Mouse (Mus musculus) megakaryocyte, adult 5-6 weeks (primary cell): ENCODE results near the gene Iqcn. TPM values are rescaled to one million over a fixed set of nuclear protein-coding genes. Genes with fewer than 3 reads are reported as not detected.

Source experiments
- ATAC-seq: 2 replicates; pipeline ENCODE4 v1.8.0; 2016; ENCODE audit warnings: mild to moderate bottlenecking, inconsistent platforms; ENCODE audit not compliant: poor library complexity, severe bottlenecking
- total RNA-seq, 2 experiments: library from RNA; stranded (forward) in 1 of 2; stranded (reverse) in 1 of 2; fragments of 153-499, 151-499 nt in 1 of 2; fragments of 221-1000, 200-1000 nt in 1 of 2; gene quantifications; 2 replicates each; pipeline versions ENCODE4 v1.2.3 to v1.2.4; 2015 to 2017

The Iqcn gene
- total RNA-seq (2015) (0.11 and 0.27 TPM in 2 replicates), total RNA-seq (2017) (0.04 TPM in 1 of 2 replicates, not detected in the other)

DNA sequence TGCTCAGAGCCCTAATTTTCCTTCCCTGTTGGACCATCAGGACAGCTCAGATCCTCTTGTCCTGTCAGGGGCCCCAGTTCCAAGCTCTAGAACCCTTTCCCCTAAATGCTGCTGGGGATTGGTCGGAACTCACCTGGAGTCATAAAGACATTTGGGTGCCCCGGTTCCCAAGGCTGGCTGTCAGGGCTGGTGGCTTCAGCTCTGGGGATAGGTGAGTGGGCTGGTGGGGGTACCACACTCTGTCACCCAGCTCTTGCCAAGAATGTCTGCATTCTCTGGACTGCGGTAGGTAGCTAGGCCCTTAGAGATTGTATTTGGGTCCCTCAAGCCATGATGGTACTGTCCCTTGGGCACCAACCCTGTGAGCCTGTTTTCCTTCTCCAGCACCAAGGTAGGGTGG, at the start of gene Iqcn:
Gene Iqcn (plus strand): TSS at position 171 of the 400 bp plus-strand sequence.
- no peak for ATAC-seq

GRCm38 (mm10) chr8:70654121-70654520, 49.1 kb upstream of the Iqcn start:
- peak; percentile 51 for ATAC-seq

GRCm38 (mm10) chr8:70655469-70655868, 47.8 kb upstream of the Iqcn start:
- ATAC-seq = no peak

- ATAC-seq = no peak
Measured at GRCm38 (mm10) chr8:70656193-70656790, 47.0 kb upstream of the Iqcn start.

GRCm38 (mm10) chr8:70657214-70657613, 46.0 kb upstream of the Iqcn start:
- ATAC-seq = no peak

DNA sequence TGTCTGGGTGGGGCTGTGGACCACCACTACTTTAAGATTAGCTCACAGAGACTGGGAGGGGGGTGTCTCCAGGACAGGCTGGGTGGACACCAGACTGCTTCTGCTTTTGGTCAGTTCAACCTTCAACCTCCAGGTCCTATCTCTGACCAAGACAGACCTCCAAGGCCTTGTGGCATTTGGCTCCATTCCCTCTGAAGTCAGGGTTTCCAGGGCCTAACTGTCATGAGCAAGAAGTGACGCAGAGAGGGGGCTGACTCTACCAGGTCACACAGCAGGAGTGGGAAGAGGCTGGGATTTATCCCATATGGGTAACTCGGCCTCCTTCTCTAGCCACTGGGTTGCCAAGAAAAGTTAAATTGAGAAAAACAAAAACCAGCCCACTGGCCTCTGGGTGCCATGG, 45.5 kb upstream of the Iqcn start:
- ATAC-seq = no peak

DNA sequence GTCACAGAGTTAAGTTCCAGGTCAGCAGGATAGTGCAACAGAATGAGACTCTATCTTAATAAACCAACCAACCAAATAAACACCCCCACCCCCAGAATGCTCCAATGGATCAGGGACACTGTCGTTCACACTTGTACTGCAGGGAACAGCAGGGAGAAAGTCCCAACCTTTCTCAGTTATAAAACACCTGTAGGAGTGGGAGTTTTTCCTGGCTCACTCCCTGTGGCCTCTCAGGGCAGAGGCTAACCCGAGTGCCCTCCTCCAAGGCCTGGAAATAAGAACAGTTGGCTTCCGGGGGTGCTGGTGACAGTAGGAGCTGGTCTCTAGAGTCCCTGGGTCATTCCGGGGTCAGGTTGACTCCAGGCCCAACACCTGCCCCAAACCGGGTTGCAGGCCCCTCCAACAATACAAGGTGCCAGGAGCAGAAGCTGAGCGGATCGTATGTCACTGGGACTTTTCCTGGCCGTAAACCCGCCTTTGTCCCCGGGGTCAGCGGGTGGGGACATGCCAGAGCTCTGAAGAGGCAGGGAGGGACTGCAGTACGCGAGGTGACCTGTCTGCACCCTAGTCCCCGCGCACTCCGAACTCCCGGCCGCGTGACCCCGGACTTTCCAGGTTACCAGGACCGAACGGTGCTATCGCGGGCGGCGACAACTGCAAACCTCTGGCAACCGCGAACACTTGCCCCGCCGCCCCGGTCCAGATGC, 44.2 kb upstream of the Iqcn start:
- peak; percentile 47 for ATAC-seq

GRCm38 (mm10) chr8:70659604-70660272, 43.5 kb upstream of the Iqcn start:
- peak; percentile 81 for ATAC-seq

DNA sequence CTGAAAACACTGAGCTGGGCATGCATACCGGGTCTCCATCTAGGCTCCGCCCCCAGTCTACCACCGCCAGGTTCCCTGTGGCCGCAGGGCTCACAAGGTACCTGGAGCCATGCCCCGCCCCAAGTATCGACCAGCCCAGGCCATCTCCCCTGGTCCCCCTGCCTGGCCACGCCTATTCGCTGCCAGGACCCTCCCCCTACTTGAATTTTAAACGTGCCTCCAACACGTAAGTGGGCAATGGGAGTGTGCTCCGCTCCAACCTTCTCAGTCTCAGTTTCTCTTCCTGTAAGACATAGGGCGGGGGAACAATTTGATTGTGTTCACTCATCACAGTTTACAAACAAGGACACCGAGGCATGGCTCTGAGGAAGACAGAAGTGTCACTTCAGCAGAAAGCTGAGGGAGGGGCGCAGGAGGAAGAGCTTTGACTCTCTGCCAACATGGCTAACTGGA, 43.0 kb upstream of the Iqcn start, which contains the start of gene Pgpep1:
Gene Pgpep1 (minus strand): TSS at position 116 of the 453 bp plus-strand sequence.
- ATAC-seq = peak; percentile 37

- no peak for ATAC-seq
Measured at GRCm38 (mm10) chr8:70663691-70664090, 39.6 kb upstream of the Iqcn start.

DNA sequence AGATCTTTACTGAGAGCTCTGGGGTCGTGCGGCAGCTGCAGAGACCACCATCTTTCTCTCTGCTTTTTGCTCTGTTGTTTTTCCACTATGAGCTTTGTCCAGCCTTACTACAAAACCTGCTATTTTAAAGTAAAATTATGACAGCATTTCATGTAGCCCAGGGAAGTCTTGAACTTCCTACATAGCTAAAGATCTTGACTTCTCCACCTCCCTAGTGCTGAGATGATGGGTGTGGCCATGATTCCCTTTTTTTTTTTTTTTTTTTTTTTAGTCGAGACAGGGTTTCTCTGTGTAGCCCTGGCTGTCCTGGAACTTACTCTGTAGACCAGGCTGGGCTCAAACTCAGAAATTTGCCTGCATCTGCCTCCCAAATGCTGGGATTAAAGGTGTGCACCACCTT, 38.6 kb upstream of the Iqcn start:
- ATAC-seq = no peak

DNA sequence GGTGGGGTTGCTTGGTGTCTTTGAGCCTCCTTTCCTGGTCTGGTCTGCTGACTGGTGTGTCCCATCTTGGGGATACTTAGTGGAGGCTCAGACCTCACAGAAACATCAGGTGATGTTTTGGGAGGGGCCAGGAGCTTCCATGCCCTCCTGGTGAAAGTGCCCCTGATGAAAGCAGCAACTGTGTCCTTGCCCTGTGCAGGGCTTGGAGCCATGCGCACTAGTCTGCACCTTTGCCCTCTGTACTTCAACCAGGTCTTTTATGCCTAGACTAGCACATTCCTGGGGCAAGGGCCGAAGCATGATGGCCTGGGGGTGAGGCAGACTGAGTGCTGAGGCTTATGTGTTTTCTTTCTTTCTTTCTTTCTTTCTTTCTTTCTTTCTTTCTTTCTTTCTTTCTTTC, 37.7 kb upstream of the Iqcn start:
- no peak for ATAC-seq

DNA sequence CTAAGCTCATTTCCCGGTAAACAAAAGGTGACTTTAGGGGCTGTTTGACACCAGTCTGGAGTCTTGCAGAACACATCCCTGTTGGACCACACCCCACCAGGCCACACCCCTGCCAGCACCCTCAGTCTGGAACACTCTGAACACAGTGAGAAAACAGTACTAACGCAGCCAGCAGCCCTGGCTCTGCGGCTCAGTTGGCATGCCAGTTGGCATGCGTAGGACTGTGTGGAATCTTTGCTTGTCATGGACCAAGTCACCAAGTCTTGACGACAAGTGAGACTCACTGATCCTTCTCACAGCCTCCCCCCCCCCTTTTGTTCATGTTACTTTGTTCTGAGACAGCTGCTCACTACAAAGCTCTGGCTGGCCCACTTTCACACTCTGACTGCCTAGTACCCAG, 36.2 kb upstream of the Iqcn start:
- no peak for ATAC-seq

DNA sequence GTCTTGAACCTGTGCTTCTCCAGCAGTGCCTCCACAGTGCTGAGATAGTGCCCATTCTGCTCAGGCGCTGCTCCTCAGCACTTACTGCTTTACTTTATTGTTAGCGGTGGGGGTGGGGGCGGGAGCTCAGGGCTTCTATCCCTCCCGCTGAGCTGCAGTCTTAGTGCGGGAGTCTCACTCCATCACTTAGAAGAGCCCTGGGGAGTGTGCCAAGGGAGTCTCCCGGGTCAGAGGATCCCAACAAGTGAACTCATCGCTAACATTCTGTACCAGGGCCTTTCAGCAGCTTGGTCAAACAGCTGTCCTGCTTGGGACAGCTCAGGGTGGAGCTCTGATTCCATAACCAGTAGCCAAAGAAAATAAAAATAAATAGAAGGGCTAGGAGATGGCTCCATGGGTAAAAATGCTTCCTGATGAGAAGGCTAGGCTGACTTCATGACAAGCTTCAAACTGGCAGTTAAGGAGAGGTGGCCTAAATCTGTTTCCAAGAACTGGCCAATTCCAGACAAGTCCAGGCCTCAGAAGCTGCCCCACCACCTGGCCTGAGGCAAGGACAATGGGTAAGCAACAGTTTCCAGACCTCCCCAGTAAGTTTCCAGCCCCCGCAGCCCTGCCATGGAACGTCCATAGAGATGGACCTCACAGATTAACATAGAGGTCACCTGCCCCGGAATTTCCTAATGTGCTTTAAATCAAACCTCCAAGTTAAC, 31.5 kb upstream of the Iqcn start:
- ATAC-seq = no peak

DNA sequence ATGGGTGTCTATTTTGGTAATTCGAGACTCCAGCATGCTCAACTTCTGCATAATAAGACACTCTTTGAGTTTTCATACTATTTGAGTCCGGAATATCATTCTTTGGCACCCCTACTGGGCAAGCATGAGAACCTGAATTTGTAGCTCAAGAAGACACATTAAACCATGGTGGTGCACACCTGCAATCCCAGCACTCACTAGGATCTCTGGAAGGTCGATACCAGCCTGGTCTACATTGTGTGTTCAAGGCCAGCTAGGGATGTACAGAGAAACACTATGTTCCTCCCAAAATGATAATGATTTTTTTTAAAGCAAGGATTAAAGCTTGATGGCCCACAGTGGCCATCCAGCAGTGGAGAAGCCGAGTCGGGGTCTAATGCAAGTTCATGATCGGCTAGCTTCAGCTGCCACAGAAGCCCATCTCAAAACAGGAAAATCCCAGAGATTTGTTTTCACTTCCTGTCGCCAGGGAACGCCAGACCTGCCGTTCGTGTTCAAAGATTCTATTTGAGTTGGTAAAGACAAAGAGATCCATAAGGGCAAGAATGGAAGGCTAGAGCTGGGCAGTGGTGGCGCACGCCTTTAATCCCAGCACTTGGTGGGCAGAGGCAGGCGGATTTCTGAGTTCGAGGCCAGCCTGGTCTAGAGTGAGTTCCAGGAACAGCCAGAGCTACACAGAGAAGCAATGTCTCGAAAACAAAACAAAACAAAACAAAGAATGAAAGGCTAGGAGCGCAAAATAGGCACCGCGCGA, 30.8 kb upstream of the Iqcn start:
- no peak for ATAC-seq

DNA sequence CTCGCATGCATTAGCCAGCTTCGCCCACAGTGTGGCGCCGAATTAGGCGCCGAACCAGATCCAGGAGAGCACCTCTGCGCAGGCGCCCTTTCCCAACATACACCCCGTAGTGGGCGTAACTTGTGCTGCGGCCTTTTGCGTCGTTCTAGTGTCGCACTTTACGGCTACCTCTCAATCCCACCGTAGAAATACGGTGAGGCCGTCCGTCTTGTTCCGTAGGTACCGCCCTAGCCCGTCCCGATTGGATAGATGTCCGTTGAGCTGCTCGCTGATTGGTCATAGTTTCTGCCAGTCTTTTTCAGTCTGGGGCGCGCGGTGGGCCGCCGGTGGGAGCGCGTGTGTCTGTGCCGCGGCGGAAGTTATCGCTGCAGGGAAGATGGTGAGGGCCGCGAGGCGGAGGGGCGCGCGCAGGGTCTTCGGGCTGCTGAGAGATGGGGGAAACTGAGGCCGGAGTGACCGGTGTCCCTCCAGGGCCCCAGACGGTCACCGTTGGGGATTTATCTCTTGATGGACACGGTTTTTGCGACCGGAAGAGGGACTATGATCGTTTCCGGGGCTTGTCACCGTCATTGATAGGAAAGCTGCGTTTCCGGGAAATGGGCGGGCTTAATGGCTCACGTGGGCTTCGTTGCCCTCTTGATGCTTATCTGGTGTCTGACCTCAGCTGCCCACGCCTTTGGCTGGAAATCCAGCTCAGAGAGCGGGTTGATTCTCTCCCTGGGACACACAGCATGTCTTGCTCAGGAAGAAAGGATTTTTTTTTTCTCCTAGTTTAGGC, 30.0 kb upstream of the Iqcn start, which contains the start of gene Lsm4:
Gene Lsm4 (plus strand): TSS at position 170 of the 778 bp plus-strand sequence.
- ATAC-seq = peak; percentile 90

- ATAC-seq = no peak
Measured at GRCm38 (mm10) chr8:70674109-70674508, 29.1 kb upstream of the Iqcn start.

DNA sequence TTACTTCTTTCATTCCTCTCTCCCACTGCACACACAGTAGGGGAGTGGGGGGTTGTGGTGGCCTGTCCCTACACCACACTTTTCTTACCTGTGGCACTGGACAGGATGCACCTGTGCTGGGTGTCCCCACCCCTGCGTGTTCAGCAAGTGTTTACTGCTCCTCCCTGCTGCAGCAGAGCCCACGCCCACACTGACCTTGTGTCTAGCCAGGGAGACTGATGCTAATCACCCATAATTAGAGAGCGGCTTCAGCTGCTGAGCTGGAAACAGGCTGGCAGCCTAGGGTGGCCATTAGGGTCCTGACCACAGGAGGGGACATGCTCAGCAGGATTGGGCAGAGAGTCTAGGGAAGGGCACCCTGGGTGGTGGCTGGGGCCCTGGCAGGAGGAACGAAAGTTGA, 28.5 kb upstream of the Iqcn start:
- ATAC-seq = no peak

GRCm38 (mm10) chr8:70675336-70675735, 27.9 kb upstream of the Iqcn start:
- ATAC-seq = 0 out of 2 replicates have a peak, but pooled peaks have one; percentile 14
